Mouse (Mus musculus) ES-E14 (cell line): Measurements from ENCODE around the gene Kdm1b.

Experiments used
- HCFC1 ChIP-seq: IDR thresholded peaks from 2 replicates; pipeline ENCODE4 v1.6.1; 2012; ENCODE audit warnings: low read length, inconsistent platforms, borderline replicate concordance; ENCODE audit not compliant: insufficient read depth
- MAFK ChIP-seq: IDR thresholded peaks from 2 replicates; pipeline ENCODE4 v1.6.1; 2014; ENCODE audit warnings: mild to moderate bottlenecking, low read depth, low read length, inconsistent platforms; ENCODE audit not compliant: insufficient read depth
- ZC3H11A ChIP-seq: IDR thresholded peaks from 2 replicates; pipeline ENCODE4 v1.6.1; 2012; ENCODE audit warnings: low read depth, mild to moderate bottlenecking, inconsistent platforms, low read length, borderline replicate concordance
- ZNF384 ChIP-seq: IDR thresholded peaks from 2 replicates; pipeline ENCODE4 v1.6.1; 2012; ENCODE audit warnings: low read depth, low read length, inconsistent platforms

DNA sequence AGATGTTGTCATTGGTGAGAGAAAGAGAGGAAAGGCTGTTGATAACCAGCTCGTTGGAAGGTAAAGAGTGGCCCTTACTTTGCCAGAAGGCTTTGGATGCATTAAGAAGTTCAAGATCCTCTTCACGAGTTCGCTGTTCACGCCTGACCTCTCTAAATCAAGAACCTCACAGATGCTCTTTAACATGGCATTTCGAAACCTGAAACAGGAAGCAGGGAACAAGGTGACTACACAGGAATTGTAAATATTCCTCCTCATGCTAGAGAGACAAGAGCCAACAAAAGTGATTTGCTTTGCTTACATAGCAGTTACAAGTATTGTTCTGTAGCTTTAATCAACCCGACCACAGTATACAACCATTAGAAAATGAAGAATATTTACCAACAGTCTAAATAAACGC, 56.0 kb downstream of the Kdm1b start:
- TF ChIP-seq HCFC1 (no peak), ZNF384 (no peak), MAFK (no peak), ZC3H11A (no peak)
